Mouse (Mus musculus): ENCODE data around the gene Lgals1. TPM values are rescaled to one million over a fixed set of nuclear protein-coding genes. Genes with fewer than 3 reads are reported as not detected.
A peak's percentile ranks its signal among the peaks of the same experiment; 100 is the strongest.

The Lgals1 gene
- total and polyA plus RNA-seq, 2 experiments from 2014 or later: 43.6 to 63.2 TPM

DNA sequence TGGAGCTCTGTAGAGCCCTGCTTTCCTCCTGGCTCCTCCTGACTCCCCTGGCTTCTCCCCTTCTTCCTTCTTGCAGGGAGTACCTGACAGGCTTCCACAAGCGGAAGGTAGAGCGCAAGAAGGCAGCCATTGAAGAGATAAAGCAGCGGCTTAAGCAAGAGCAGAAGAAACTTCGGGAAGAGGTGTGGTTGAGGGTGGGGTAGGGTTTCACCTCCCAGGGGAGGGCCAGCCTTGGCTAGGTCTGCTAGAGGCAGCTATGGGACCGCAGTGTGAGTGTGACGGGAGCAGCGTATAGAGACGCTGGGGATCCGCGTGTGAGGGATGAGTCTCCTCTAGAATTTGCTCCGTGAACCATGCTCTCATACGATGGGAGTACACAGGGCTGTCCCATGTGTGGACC, 9.9 kb downstream of the Lgals1 start:
- no peaks in the 10 kb centered on the region for H3K9me3 ChIP-seq (ENCODE audit: low read length)
- no peak overlapping the region for H3K4me3 ChIP-seq (ENCODE audit: low read depth, low read length)
- DNase-seq (no peak), ATAC-seq (no peak)
- peaks cover 3% of the 10 kb centered on the region for H3K4me1 ChIP-seq (ENCODE audit: insufficient read depth)
- H3K4me2 ChIP-seq (ENCODE audit: low read depth): no peak overlapping the region
- TF ChIP-seq CTCF (IDR thresholded peaks at IDR 0.05; ENCODE audit: low read depth): no peak
- WGBS: 92% methylated on average over 12 of the region's 12 CpGs
- no peak overlapping the region for H3K9ac ChIP-seq
- H3K27me3 ChIP-seq (ENCODE audit: insufficient read depth, low read length): no peaks in the 10 kb centered on the region
- no peak overlapping the region for H3K27ac ChIP-seq (ENCODE audit: low read depth, low read length)
- H3K36me3 ChIP-seq (ENCODE audit: insufficient read depth): peaks cover 48% of the 10 kb centered on the region

GRCm38 (mm10) chr15:78937311-78937710, 10.8 kb downstream of the Lgals1 start:
- Histone ChIP-seq H3K27ac (ENCODE audit: low read depth, low read length) (no peak overlapping the region), H3K9ac (no peak overlapping the region), H3K4me3 (ENCODE audit: low read depth, low read length) (no peak overlapping the region), H3K4me2 (ENCODE audit: low read depth) (no peak overlapping the region), H3K9me3 (ENCODE audit: low read length) (no peaks in the 10 kb centered on the region), H3K27me3 (ENCODE audit: insufficient read depth, low read length) (no peaks in the 10 kb centered on the region), H3K4me1 (ENCODE audit: insufficient read depth) (peaks cover 3% of the 10 kb centered on the region), H3K36me3 (ENCODE audit: insufficient read depth) (peaks cover 50% of the 10 kb centered on the region)
- ATAC-seq (no peak), DNase-seq (no peak)
- WGBS: 88% methylated on average over 10 of the region's 10 CpGs
- no peak for TF ChIP-seq CTCF (IDR thresholded peaks at IDR 0.05; ENCODE audit: low read depth)

- H3K27me3 ChIP-seq (ENCODE audit: insufficient read depth, low read length): no peaks in the 10 kb centered on the region
- H3K27ac ChIP-seq (ENCODE audit: low read depth, low read length): no peak overlapping the region
- no peaks in the 10 kb centered on the region for H3K9me3 ChIP-seq (ENCODE audit: low read length)
- WGBS: 64% methylated on average over 2 of the region's 2 CpGs
- no peak for DNase-seq
- no peak overlapping the region for H3K4me3 ChIP-seq (ENCODE audit: low read depth, low read length)
- H3K9ac ChIP-seq: no peak overlapping the region
- H3K4me1 ChIP-seq (ENCODE audit: insufficient read depth): peaks cover 3% of the 10 kb centered on the region
- H3K36me3 ChIP-seq (ENCODE audit: insufficient read depth): peaks cover 50% of the 10 kb centered on the region
- TF ChIP-seq CTCF (IDR thresholded peaks at IDR 0.05; ENCODE audit: low read depth): no peak
- ATAC-seq: no peak
- H3K4me2 ChIP-seq (ENCODE audit: low read depth): no peak overlapping the region
Observed at GRCm38 (mm10) chr15:78937963-78938362, 11.4 kb downstream of the Lgals1 start.

GRCm38 (mm10) chr15:78940325-78940724, 13.8 kb downstream of the Lgals1 start:
- Histone ChIP-seq H3K27ac (ENCODE audit: low read depth, low read length) (no peak overlapping the region), H3K9ac (no peak overlapping the region), H3K4me1 (ENCODE audit: insufficient read depth) (no peaks in the 10 kb centered on the region; the same call in none of the 2 replicates), H3K9me3 (ENCODE audit: low read length) (no peaks in the 10 kb centered on the region), H3K4me3 (ENCODE audit: low read depth, low read length) (no peak overlapping the region), H3K4me2 (ENCODE audit: low read depth) (no peak overlapping the region), H3K36me3 (ENCODE audit: insufficient read depth) (peaks cover 50% of the 10 kb centered on the region), H3K27me3 (ENCODE audit: insufficient read depth, low read length) (no peaks in the 10 kb centered on the region)
- DNase-seq (no peak), ATAC-seq (no peak)
- TF ChIP-seq CTCF (IDR thresholded peaks at IDR 0.05; ENCODE audit: low read depth): no peak
- 92% methylated on average over 13 of the region's 13 CpGs for WGBS

- H3K27me3 ChIP-seq (ENCODE audit: insufficient read depth, low read length): no peaks in the 10 kb centered on the region
- no peaks in the 10 kb centered on the region for H3K4me1 ChIP-seq (ENCODE audit: insufficient read depth)
- H3K9ac ChIP-seq: peak overlapping the region; percentile 22; the same call in 1 of the 2 replicates
- ATAC-seq: peak; percentile 57
- H3K9me3 ChIP-seq (ENCODE audit: low read length): no peaks in the 10 kb centered on the region
- DNase-seq: peak; percentile 84
- 2% methylated on average over 9 of the region's 9 CpGs for WGBS
- H3K36me3 ChIP-seq (ENCODE audit: insufficient read depth): peaks cover 38% of the 10 kb centered on the region
- peak; percentile 86 for TF ChIP-seq CTCF (IDR thresholded peaks at IDR 0.05; ENCODE audit: low read depth)
- no peak overlapping the region for H3K27ac ChIP-seq (ENCODE audit: low read depth, low read length)
- H3K4me3 ChIP-seq (ENCODE audit: low read depth, low read length): no peak overlapping the region
- peak overlapping the region; percentile 40; the same call in 1 of the 2 replicates for H3K4me2 ChIP-seq (ENCODE audit: low read depth)
Observed at GRCm38 (mm10) chr15:78942663-78943062, 16.1 kb downstream of the Lgals1 start.

DNA sequence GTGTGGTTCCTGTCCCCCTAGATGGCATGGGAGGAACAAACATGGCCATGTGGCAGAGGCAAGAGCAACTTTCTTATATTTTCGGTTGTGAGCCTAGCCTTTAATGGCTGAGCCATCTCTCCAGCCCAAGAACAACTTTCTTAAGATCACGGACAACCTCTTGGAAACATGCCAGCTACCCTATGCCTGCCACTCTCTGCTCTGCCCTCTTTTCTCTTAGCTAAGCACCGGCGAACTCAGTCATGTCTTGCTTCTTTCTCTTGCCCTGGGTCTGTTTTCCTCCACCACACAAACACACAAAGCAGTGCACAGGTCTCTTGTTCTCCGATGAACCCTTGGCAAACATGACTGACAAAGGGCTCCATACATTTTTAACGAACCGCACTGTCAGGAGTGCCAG, 19.7 kb downstream of the Lgals1 start:
- no peak for DNase-seq
- Histone ChIP-seq H3K9me3 (ENCODE audit: low read length) (no peaks in the 10 kb centered on the region), H3K4me2 (ENCODE audit: low read depth) (no peak overlapping the region), H3K36me3 (ENCODE audit: insufficient read depth) (peaks cover 7% of the 10 kb centered on the region; the same call in 1 of the 2 replicates), H3K4me1 (ENCODE audit: insufficient read depth) (peaks cover 11% of the 10 kb centered on the region; the same call in 1 of the 2 replicates), H3K27ac (ENCODE audit: low read depth, low read length) (no peak overlapping the region), H3K4me3 (ENCODE audit: low read depth, low read length) (no peak overlapping the region), H3K27me3 (ENCODE audit: insufficient read depth, low read length) (no peaks in the 10 kb centered on the region), H3K9ac (no peak overlapping the region)
- TF ChIP-seq CTCF (IDR thresholded peaks at IDR 0.05; ENCODE audit: low read depth): no peak
- 35% methylated on average over 7 of the region's 7 CpGs for WGBS
- ATAC-seq: no peak

DNA sequence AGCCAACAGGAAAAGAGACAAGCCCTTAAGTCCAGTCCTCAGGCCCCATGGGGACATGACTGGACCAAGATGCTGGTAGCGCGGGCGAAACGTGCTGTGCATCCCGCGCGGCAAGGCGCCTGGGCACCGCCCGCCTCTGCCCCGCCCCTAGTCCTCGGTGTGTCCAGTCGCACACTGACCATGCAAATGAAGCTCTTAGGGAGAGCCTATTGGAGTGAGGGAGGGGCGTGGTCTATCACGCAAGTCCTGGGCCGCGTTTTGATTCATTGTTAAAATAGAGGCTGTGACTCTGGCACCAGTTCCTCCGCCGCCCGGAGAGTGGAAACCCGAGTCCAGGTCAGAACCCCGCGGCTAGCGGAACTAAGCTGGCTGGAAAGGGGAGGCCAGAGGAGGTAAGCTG, 21.1 kb downstream of the Lgals1 start, which contains the start of gene Triobp:
TSS of gene Triobp (plus strand) at position 68 of the 400 bp plus-strand sequence.
- WGBS: 1% methylated on average over 24 of the region's 24 CpGs
- H3K4me2 ChIP-seq (ENCODE audit: low read depth): peak within 1 kb of the TSS; percentile 76
- H3K27me3 ChIP-seq (ENCODE audit: insufficient read depth, low read length): no peaks in the 10 kb centered on the region
- peak within 1 kb of the TSS; percentile 73 for H3K27ac ChIP-seq (ENCODE audit: low read depth, low read length)
- H3K36me3 ChIP-seq (ENCODE audit: insufficient read depth): peaks cover 11% of the 10 kb centered on the region; the same call in 1 of the 2 replicates
- TF ChIP-seq CTCF (IDR thresholded peaks at IDR 0.05; ENCODE audit: low read depth): no peak
- peaks cover 11% of the 10 kb centered on the region; the same call in 1 of the 2 replicates for H3K4me1 ChIP-seq (ENCODE audit: insufficient read depth)
- H3K9ac ChIP-seq: peak within 1 kb of the TSS; percentile 86
- ATAC-seq (peak; percentile 97), DNase-seq (peak; percentile 92)
- no peaks in the 10 kb centered on the region for H3K9me3 ChIP-seq (ENCODE audit: low read length)
- peak within 1 kb of the TSS; percentile 77 for H3K4me3 ChIP-seq (ENCODE audit: low read depth, low read length)

Measured in forebrain, postnatal 0 days (tissue).